Mouse (Mus musculus) brown adipose tissue, adult 24 weeks (tissue): Measurements from ENCODE around the gene Chmp4b. TPM values are rescaled to one million over a fixed set of nuclear protein-coding genes. Genes with fewer than 3 reads are reported as not detected.

Experiments used
- H3K27ac ChIP-seq: fragments of 200-500 bp; replicated peaks from 2 replicates; pipeline ENCODE4 v1.5.1; 2012; ENCODE audit warnings: low read depth, mild to moderate bottlenecking, low read length
- H3K4me1 ChIP-seq: fragments of 200-500 bp; 2 replicates; pipeline ENCODE4 v1.6.1; 2012; ENCODE audit warnings: low read length, mixed read lengths; ENCODE audit not compliant: control insufficient read depth, insufficient read depth, insufficient read length
- H3K4me3 ChIP-seq: fragments of 200-500 bp; 2 replicates; pipeline ENCODE4 v1.5.1; 2012; ENCODE audit warnings: low read depth, mild to moderate bottlenecking, low read length, moderate library complexity; ENCODE audit not compliant: insufficient read depth
- polyA plus RNA-seq: library from polyadenylated mRNA; stranded (reverse); fragments of >200 nt; gene quantifications from 2 replicates; pipeline ENCODE4 v1.2.4, GENCODE M21; 2012; ENCODE audit not compliant: missing spikeins, insufficient read depth, insufficient read length

The Chmp4b gene
- polyA plus RNA-seq, 1 experiment = 108 TPM

GRCm38 (mm10) chr2:154686819-154687218 lies 35.3 kb downstream of the Chmp4b start:
- Histone ChIP-seq H3K4me1 (peaks cover 15% of the 10 kb centered on the region; the same call in 1 of the 2 replicates), H3K4me3 (no peak overlapping the region), H3K27ac (no peak overlapping the region)

- H3K4me3 ChIP-seq = no peak overlapping the region
- H3K4me1 ChIP-seq = peaks cover 12% of the 10 kb centered on the region; the same call in 1 of the 2 replicates
- no peak overlapping the region for H3K27ac ChIP-seq
Measured at GRCm38 (mm10) chr2:154689391-154689790, 37.9 kb downstream of the Chmp4b start.

DNA sequence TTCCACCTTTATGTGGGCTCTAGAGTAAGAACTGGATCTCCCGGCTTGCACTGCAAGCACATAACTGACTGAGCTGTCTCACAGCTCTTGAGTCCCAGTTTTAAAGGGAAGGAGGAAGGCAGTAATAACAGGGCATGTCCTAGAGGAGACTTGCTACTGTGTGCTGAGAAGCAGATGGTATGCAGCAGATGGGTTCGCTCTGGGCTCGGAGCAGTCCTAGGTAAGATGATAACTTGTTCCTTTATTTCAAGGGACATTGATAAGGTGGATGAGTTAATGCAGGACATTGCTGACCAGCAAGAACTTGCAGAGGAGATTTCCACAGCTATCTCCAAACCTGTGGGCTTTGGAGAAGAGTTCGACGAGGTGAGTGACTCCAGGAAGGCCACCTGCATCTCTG lies 39.5 kb downstream of the Chmp4b start:
- Histone ChIP-seq H3K4me1 (peaks cover 9% of the 10 kb centered on the region; the same call in 1 of the 2 replicates), H3K4me3 (no peak overlapping the region), H3K27ac (no peak overlapping the region)

GRCm38 (mm10) chr2:154693186-154693940 lies 41.9 kb downstream of the Chmp4b start:
- peak overlapping the region; percentile 28; the same call in 1 of the 2 replicates for H3K27ac ChIP-seq
- no peak overlapping the region for H3K4me3 ChIP-seq
- H3K4me1 ChIP-seq = no peaks in the 10 kb centered on the region

DNA sequence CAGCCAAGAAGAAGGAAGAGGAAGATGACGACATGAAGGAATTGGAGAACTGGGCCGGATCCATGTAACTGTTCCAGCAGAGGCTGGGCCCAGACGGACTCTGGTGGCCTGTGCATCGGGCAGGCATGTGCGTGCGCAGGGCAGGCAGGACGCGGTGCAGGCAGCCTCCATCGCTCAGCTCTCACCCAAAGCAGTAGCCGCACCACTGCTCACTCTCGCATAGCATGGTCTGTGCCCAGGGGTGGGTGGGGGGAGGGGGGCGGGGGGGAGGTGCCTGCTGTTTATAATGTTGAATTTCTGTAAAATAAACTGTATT lies 42.4 kb downstream of the Chmp4b start:
- H3K4me3 ChIP-seq = no peak overlapping the region
- H3K27ac ChIP-seq = no peak overlapping the region
- H3K4me1 ChIP-seq = no peaks in the 10 kb centered on the region

- Histone ChIP-seq H3K27ac (no peak overlapping the region), H3K4me3 (no peak overlapping the region), H3K4me1 (no peaks in the 10 kb centered on the region)
Measured at GRCm38 (mm10) chr2:154695690-154696089, 44.2 kb downstream of the Chmp4b start.

GRCm38 (mm10) chr2:154696660-154697059 lies 45.2 kb downstream of the Chmp4b start:
- no peaks in the 10 kb centered on the region for H3K4me1 ChIP-seq

DNA sequence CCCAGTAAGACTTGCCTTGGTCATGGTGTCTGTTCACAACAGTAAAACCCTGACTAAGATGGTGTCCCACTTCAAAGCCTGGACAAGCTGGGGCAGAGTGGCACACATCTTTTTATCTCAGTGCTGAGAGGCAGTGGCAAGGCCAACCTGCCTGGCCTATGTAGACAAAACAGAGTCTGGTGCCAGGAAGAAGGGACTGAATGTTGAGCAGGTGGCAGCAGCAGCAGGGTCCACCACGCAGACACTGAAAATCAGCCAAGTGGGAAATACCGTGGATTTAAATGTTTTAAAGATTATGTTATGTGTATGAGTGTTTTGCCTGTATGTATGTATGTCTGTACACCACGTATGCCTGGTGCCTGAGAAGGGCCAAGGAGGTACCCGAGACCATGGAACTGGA lies 47.9 kb downstream of the Chmp4b start:
- Histone ChIP-seq H3K27ac (no peak overlapping the region), H3K4me1 (no peaks in the 10 kb centered on the region), H3K4me3 (no peak overlapping the region)

More at GRCm38 (mm10) chr2:154696660-154697059, 45.2 kb downstream of the Chmp4b start:
- no peak overlapping the region for H3K4me3 ChIP-seq
- H3K27ac ChIP-seq = no peak overlapping the region

DNA sequence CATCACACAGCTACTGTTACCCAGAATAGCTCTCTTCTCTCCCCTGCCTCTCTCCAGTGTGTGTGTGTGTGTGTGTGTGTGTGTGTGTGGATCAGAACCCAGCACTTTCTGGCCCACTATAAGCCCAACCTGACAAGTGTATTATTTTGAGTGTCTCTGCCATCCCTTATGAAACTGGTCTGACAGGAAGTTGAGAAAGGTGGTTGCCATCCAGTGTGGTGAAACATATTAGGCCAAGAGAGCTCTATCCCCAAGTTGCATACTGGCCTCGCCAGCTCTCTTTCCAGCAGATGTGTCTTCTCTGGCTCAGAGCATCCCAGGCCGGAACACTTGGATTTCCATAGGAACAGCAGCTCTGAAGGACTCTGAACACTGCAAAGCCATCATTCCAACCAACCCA lies 48.7 kb downstream of the Chmp4b start:
- Histone ChIP-seq H3K4me1 (no peaks in the 10 kb centered on the region), H3K27ac (no peak overlapping the region), H3K4me3 (no peak overlapping the region)

DNA sequence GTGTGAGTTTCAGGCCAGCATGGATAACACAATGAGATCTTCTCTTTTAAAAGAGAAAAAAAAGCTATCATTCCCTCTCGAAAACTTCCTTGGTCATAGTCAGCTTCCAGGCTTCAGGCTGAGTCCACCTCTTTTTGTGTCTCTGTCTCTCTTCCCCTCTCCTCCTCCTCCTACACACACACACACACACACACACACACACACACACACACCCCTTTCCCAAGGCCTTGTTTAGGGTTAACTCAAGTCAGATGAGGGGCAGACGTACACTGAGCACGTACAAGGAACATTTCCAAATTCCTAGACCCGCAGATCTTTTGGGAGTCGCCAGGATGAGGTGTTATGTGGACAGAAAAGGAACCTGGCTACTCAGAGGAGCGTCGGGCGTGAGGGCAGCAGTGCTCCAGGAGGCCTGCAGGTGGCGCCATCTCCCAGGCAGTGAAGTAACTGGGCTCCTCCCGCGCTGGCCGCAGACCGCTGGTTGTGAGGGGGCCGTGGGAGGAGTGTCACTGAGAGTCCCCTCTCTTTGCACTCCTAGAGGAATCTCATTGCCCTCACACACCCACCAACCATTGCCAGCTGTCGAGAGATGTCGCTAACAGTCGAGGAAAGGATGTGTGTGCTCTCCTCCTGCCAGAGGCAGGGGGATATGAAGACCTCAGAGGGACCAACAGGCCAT lies 51.3 kb downstream of the Chmp4b start:
- Histone ChIP-seq H3K4me3 (no peak overlapping the region), H3K4me1 (no peaks in the 10 kb centered on the region), H3K27ac (no peak overlapping the region)

DNA sequence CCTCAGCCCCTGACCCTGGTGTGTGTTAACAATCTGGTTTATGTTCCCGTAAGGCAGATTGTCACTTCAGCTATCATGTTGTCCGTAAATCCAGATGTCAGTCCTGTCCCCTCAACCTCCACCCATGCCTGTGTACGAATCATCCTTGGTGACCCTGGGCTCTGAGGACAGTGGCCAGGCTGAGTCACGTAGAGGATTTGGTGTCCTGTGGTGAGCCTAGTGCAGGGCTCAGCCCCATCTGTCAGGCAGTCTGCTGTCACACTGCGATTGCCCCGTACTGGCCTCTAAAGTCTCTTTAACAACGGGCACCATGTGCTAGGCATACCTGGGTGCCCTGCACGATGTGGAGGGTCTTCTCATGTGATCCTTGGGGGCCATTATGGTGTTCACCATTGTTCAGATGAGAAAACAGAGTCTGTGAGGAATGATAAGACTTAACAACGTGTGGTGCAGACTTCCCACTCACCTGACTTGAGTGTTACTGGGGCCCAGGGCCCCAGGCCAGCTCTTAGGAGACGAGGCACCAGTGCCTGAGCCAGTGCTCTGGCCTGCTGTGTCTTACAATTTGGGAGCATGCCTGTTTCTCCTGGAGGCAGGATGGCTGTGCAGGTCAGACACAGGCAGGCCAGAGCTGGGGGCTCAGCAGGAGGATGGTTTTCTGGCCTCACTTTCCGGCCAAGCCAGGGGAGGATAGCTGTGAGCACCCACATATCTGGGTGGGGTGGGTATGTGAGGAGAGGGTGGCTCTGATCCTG lies 55.2 kb downstream of the Chmp4b start:
- Histone ChIP-seq H3K4me1 (no peaks in the 10 kb centered on the region), H3K4me3 (no peak overlapping the region), H3K27ac (no peak overlapping the region)

- Histone ChIP-seq H3K4me3 (no peak overlapping the region), H3K4me1 (no peaks in the 10 kb centered on the region), H3K27ac (no peak overlapping the region)
Measured at GRCm38 (mm10) chr2:154707284-154707683, 55.8 kb downstream of the Chmp4b start.

- Histone ChIP-seq H3K4me3 (no peak overlapping the region), H3K27ac (no peak overlapping the region), H3K4me1 (no peaks in the 10 kb centered on the region)
Measured at GRCm38 (mm10) chr2:154707830-154708385, 56.4 kb downstream of the Chmp4b start.

DNA sequence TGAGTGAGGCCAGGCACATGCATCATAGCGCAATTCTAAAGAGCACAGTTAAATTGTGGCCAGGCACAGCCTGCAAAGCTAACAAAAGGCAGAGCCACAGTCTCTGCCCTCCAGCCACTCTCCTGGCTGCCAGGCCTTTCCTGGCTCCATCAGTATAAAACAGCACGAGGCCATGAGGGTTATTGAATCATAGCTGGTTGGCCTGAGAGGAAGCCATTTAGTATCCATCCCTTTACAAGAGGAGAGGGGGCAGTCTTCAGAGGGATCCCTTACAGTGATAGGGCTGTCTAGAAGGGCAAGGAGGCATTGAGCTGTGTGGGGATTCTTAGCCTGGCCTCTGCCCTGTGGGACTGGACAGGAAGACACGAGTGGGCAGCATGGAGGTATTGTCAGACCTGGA lies 60.2 kb downstream of the Chmp4b start:
- H3K27ac ChIP-seq = no peak overlapping the region

GRCm38 (mm10) chr2:154712271-154712677 lies 60.8 kb downstream of the Chmp4b start:
- no peak overlapping the region for H3K27ac ChIP-seq
- H3K4me1 ChIP-seq = no peaks in the 10 kb centered on the region
- 0 out of 2 replicates have a peak overlapping the region, but pooled peaks have one; percentile 32 for H3K4me3 ChIP-seq

More for the DNA sequence above, 60.2 kb downstream of the Chmp4b start:
- H3K4me1 ChIP-seq = no peaks in the 10 kb centered on the region
- H3K4me3 ChIP-seq = no peak overlapping the region
